Mouse (Mus musculus) heart, postnatal 0 days (tissue): ENCODE results near the gene Prps1l1.

ENCODE experiments used
- CTCF ChIP-seq: IDR thresholded peaks from 2 replicates; pipeline ENCODE4 v1.5.1; 2016; ENCODE audit warnings: antibody characterized with exemption, control low read depth, low read depth
- EP300 ChIP-seq: IDR thresholded peaks from 2 replicates; pipeline ENCODE4 v1.6.1; 2016; ENCODE audit warnings: antibody characterized with exemption, low read depth

GRCm38 (mm10) chr12:35005748-35006147, 21.2 kb downstream of the Prps1l1 start:
- TF ChIP-seq CTCF (no peak), EP300 (no peak)
